Mouse (Mus musculus) neural tube, embryonic 14.5 days (tissue): ENCODE results near the gene Csgalnact2. TPM values are rescaled to one million over a fixed set of nuclear protein-coding genes. Genes with fewer than 3 reads are reported as not detected.

ENCODE experiments used
- ATAC-seq: fragments of 200-750 bp; cut with Nextera tagmentation; 2 replicates; pipeline ENCODE4 v1.8.0; 2017; ENCODE audit warnings: low read depth, mild to moderate bottlenecking, moderate TSS enrichment, moderate library complexity
- H3K27ac ChIP-seq: fragments of 300-500 bp; sonication (generic); 2 replicates; pipeline ENCODE4 v1.5.1; 2014; ENCODE audit warnings: low read depth, mild to moderate bottlenecking, control low read depth, low read length, moderate library complexity, mixed read lengths
- H3K27me3 ChIP-seq: fragments of 300-500 bp; sonication (generic); 2 replicates; pipeline ENCODE4 v1.6.1; 2014; ENCODE audit warnings: low read length; ENCODE audit not compliant: control insufficient read depth, insufficient read depth
- H3K36me3 ChIP-seq: fragments of 300-500 bp; sonication (generic); 2 replicates; pipeline ENCODE4 v1.6.1; 2014; ENCODE audit warnings: low read length, mixed read lengths; ENCODE audit not compliant: control insufficient read depth, insufficient read depth
- H3K4me1 ChIP-seq: fragments of 300-500 bp; sonication (generic); 2 replicates; pipeline ENCODE4 v1.6.1; 2014; ENCODE audit warnings: low read length; ENCODE audit not compliant: control insufficient read depth, insufficient read depth
- H3K4me2 ChIP-seq: fragments of 300-500 bp; sonication (generic); 2 replicates; pipeline ENCODE4 v1.6.1; 2014; ENCODE audit warnings: mild to moderate bottlenecking, low read depth, low read length, control low read depth
- H3K4me3 ChIP-seq: fragments of 300-500 bp; sonication (generic); 2 replicates; pipeline ENCODE4 v1.5.1; 2014; ENCODE audit warnings: low read depth, low read length, control low read depth, mixed read lengths
- H3K9ac ChIP-seq: fragments of 300-500 bp; sonication (generic); replicated peaks from 2 replicates; pipeline ENCODE4 v1.6.1; 2014; ENCODE audit warnings: low read depth, mild to moderate bottlenecking, control low read depth, low read length, mixed read lengths
- H3K9me3 ChIP-seq: fragments of 300-500 bp; sonication (generic); 2 replicates; pipeline ENCODE4 v1.6.1; 2016; ENCODE audit warnings: low read length; ENCODE audit not compliant: control insufficient read depth
- WGBS: fragments of 180-500 bp; shearing (Covaris S2); extraction: QIAGEN DNeasy Blood & Tissue Kit; methylation state at CpG from one replicate; pipeline ENCODE4 v1.1.7; 2014; 5-methylcytosine and 5-hydroxymethylcytosine counted together
- microRNA-seq: library from miRNA; unstranded; fragments of <30 nt; microRNA quantifications from one replicate; pipeline ENCODE4, GENCODE M21; 2016
- polyA plus RNA-seq: library from polyadenylated mRNA; unstranded; fragments of >200 nt; fragmentation: Nextera tagmentation; extraction: Ambion mirVana; gene quantifications from 2 replicates; pipeline ENCODE4 v1.2.1, GENCODE M21; 2014

Csgalnact2 gene
- polyA plus RNA-seq, 1 experiment from 2014 or later = 13.2 TPM

DNA sequence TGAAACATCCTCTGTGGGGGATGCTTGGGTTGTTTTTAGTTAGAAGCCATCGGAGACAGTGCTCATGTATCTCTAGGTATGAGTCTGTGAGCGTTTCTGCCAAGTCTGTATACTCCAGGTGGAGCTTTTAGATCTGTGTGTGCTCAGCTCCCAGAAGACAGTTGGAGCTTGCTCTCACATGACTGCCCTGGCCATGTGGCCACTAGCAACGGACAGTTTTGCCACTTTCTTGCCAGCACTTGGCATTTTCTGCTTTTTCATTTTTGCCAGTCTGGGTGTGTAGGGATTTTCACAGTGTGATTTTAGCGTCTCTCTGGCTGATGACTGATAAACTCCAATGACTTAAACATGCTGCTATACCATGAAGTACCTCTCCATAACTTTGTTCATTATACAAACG lies 75.7 kb downstream of the Csgalnact2 start:
- whole genome bisulfite sequencing = 78% methylated on average over 5 of the region's 5 CpGs

DNA sequence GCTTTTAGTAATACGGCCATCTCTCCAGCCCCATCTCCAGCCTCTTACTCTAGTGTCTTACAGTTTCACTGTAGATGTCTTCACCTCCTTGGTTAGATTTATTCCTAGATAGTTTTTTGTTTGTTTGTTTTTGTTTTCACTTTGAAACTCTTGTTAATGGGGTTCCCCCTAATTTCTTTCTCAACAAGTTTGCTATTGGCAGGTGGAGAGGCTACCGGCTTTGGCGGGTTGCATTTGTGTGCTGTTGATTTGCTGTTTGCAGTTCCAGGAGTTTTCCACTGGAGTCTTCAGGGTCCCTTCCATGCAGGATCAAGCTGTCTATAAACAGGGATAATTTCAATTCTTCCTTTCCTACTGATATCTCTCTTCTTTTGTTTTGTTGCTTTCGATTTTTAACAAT lies 77.7 kb downstream of the Csgalnact2 start:
- H3K27ac ChIP-seq = no peak overlapping the region
- no peak for ATAC-seq
- no peak overlapping the region for H3K9ac ChIP-seq
- no peaks in the 10 kb centered on the region for H3K9me3 ChIP-seq
- no peaks in the 10 kb centered on the region for H3K27me3 ChIP-seq
- peaks cover 3% of the 10 kb centered on the region for H3K4me1 ChIP-seq
- H3K4me3 ChIP-seq = no peak overlapping the region
- H3K36me3 ChIP-seq = no peaks in the 10 kb centered on the region
- 90% methylated on average over 4 of the region's 4 CpGs for WGBS
- no peak overlapping the region for H3K4me2 ChIP-seq

More for the DNA sequence above, 75.7 kb downstream of the Csgalnact2 start:
- no peak overlapping the region for H3K9ac ChIP-seq
- no peaks in the 10 kb centered on the region for H3K36me3 ChIP-seq
- H3K27me3 ChIP-seq = no peaks in the 10 kb centered on the region
- H3K4me2 ChIP-seq = no peak overlapping the region
- no peak overlapping the region for H3K4me3 ChIP-seq
- peaks cover 12% of the 10 kb centered on the region for H3K4me1 ChIP-seq
- no peaks in the 10 kb centered on the region for H3K9me3 ChIP-seq
- no peak overlapping the region for H3K27ac ChIP-seq
- no peak for ATAC-seq

Small RNAs within 50 kb of the gene (microRNA-seq; reads per million reads assigned to microRNA genes)
- gene Mir7044 = not detected

Other genes starting within 250 kb of the Csgalnact2 start
- gene Hnrnpf, start 238.8 kb downstream of the Csgalnact2 start, polyA plus RNA-seq = 187 and 245 TPM in 2 replicates
- gene Fxyd4, start 201.4 kb downstream of the Csgalnact2 start, polyA plus RNA-seq = 1.8 and 4.0 TPM in 2 replicates
- 1.4 and 1.6 TPM in 2 replicates for gene Rasgef1a, start 127.7 kb downstream of the Csgalnact2 start, polyA plus RNA-seq
- 22.5 and 36.3 TPM in 2 replicates for gene Ret, start 58.6 kb upstream of the Csgalnact2 start, polyA plus RNA-seq